Mouse (Mus musculus) gastrocnemius, adult 2 months (tissue): ENCODE measurements around the gene Rdx. TPM values are rescaled to one million over a fixed set of nuclear protein-coding genes. Genes with fewer than 3 reads are reported as not detected.

Source experiments
- DNase-seq: peaks from one replicate; pipeline ENCODE4 v3.0.0; 2022
- H3K27ac ChIP-seq: fragments of 200-600 bp; 2 replicates; pipeline ENCODE4 v1.8.1; 2022; ENCODE audit warnings: mild to moderate bottlenecking
- H3K4me3 ChIP-seq: fragments of 200-600 bp; 2 replicates; pipeline ENCODE4 v1.8.1; 2022; ENCODE audit warnings: mild to moderate bottlenecking, moderate library complexity
- CTCF ChIP-seq: fragments of 200-600 bp; IDR thresholded peaks from 2 replicates; pipeline ENCODE4 v1.8.1; 2022; ENCODE audit warnings: antibody characterized with exemption, mild to moderate bottlenecking, moderate library complexity
- intact Hi-C: fragments of 180-260 bp; cut with DNase I; formaldehyde crosslinking; loops from one replicate; pipeline ENCODE4 v1.15.1; 2025
- long read RNA-seq, 2 experiments: library from polyadenylated mRNA; stranded (forward); transcript quantifications; one replicate each; pipeline ENCODE4 v2.0.0; 2021
- total RNA-seq, 2 experiments: library from RNA; stranded (reverse); gene quantifications; 2 replicates each; pipeline ENCODE4 v1.2.3; 2021

Rdx gene
- 100 to 1,000 TPM; 118 to 125 TPM for total RNA-seq
- long read RNA-seq, experiment 1, full-length matches to known transcripts = 182 of 208 reads
- long read RNA-seq, experiment 1, partial matches to known transcripts = 9 of 208 reads
- long read RNA-seq, experiment 1, other reads (novel, unspliced or antisense) = 17 of 208 reads
- long read RNA-seq, experiment 2, full-length matches to known transcripts = 153 of 183 reads
- long read RNA-seq, experiment 2, partial matches to known transcripts = 18 of 183 reads
- long read RNA-seq, experiment 2, other reads (novel, unspliced or antisense) = 12 of 183 reads

DNA sequence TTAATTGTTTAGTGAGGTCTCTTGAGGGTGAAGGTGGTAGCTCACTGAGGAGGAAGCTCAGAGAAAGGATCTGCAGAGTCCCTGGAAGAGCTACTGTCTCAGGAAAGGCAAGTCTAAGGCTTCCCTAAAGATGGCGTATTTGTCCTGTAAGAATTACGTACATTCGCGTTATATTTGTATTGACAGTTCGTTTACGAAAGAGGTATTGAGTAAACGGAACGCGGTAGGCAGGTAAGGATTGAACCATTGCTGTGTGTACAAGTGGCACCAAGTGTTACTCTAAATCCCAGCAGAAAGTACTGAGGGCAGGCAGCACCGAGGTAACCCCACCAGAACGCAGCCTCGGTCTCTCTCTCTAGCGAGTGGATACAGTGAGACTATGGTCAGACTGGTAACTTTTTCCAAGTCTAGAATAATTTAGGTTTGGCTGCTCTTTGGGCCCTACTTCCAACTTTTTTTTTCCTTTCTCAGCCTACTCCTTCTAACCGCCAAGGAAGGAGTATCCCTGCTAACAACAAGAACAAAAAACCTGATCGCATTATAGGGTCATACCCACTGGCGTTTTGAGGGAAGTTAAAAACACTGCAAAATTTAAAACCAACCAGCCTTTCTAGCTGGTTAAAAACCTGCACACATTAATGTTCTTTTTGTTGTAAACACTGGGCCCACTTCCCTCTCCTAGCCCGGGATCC, at the start of gene Rdx:
TSS of gene Rdx (plus strand) at position 45 of the 692 bp plus-strand sequence.
- Histone ChIP-seq H3K4me3 (peak within 1 kb of the TSS; percentile 96), H3K27ac (peak within 1 kb of the TSS; percentile 100)
- intact Hi-C loops = loop anchor here (5.0 kb wide), 2 partner anchors 60 to 120 kb away; partner anchors contain the start of gene Zc3h12c
- DNase-seq = no peak
- no peak for TF ChIP-seq CTCF

DNA sequence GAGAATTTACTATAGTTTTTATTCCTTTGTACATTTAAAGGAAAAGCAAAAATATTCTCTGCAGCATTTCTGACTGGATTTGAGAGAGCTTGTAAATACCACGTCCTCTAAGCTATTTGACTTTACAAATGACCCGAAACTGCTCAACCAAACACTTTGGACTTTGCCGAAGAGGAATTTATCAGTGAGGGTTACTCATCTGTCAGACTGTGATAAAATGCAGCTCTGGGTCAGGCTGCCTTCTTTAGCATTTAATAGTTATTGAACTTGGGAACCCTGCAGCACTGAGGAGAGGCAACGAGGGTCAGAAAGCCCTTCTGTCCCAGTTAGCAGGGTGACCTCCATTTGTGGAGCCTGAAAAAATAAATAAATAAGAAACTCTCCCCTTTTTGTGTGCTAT, 43.5 kb upstream of the Rdx start:
- Histone ChIP-seq H3K27ac (no peak overlapping the region), H3K4me3 (no peak overlapping the region)
- no peak for TF ChIP-seq CTCF
- intact Hi-C loops = no loop called here
- no peak for DNase-seq

DNA sequence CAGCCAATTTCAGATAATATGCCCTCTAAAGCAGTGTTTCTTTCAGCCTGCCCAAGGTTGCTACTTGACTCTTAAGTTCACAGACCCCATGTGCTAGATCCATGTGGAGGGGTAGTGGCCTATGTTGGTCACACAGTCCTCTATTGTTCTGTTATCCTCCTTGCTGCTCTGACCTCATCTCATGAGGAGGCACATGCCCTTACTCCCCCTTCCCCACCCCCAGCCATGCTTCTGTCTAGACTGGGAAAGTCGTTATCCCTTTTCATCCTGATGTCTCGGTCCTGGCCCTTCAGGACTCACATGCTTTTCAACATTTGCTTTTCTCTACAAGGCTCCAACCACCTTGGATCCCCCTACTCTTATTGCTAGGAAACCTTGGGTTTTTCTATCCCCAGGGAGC, 39.6 kb upstream of the Rdx start:
- no peak overlapping the region for H3K27ac ChIP-seq
- no peak overlapping the region for H3K4me3 ChIP-seq

DNA sequence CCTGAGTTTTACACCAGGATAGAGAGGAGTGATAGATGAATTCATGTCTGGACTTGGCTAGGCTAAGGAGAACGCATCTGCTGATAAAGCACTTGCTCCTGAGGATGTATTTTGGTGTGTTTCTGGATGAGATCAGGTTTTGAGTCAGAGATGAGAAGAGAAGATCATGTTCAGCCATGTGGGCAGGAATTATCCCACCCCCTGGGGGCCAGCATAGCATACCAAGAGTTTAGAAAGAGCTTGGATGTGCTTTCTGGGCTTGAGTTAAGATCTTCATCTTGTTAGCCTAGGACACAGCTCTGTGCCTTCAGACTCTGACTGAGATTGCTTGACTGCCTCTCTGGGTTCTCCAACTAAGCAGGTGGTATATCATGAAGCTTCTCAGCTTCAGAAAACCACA, 38.5 kb upstream of the Rdx start:
- intact Hi-C loops = no loop called here
- no peak for DNase-seq
- no peak for TF ChIP-seq CTCF
- no peak overlapping the region for H3K27ac ChIP-seq
- H3K4me3 ChIP-seq = no peak overlapping the region

More for the DNA sequence above, 39.6 kb upstream of the Rdx start:
- no peak for TF ChIP-seq CTCF
- intact Hi-C loops = no loop called here
- DNase-seq = no peak

DNA sequence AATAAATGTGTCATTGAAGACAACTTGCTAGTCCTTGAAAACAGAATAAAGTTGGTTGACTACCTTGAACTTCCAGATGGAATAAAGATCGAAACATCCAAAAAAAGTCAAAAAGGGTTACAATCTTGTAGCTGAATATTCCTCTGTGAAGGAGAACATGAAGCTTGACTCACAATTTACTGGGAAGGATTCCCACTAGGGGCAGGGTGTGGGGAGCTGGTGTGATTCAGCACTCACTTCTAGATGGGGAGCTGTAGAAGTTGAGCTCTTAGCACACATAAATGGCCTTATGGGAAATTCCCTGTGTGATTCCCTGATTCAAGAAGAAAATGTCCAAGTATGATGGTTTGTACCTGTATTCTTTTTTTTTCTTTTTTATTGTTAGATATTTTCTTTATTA, 34.7 kb upstream of the Rdx start:
- intact Hi-C loops = no loop called here
- H3K27ac ChIP-seq = no peak overlapping the region
- no peak for DNase-seq
- no peak for TF ChIP-seq CTCF
- H3K4me3 ChIP-seq = no peak overlapping the region

DNA sequence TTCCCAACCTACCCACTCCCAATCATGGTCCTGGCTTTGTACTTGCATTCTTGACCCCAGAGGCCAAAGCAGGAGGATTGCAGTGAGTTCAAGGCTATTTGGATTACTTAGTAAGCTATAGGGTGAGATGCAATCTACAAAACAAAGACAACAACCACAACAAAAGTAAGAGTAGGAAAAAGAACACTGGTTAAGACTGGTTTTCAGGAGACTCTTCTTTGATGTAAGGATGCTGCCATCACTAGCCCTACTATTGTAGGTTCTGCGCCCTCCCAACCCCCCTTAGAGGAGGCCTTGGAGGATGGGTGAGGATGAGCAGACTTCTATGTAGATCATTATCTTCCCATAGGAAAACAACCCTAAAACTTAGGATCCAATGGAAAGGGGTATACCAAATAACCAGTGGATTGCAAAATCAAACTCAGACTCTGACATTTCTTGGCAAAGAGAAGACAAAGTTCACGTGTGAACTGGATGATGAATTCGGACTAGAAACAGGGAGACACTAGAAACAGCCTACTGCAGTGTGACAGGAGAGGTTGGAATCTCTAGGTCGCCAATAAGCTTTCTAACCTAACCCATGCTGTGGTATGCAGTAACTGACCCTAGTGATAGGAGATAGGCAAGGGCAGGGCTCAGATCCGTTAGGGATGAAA, 34.1 kb upstream of the Rdx start:
- TF ChIP-seq CTCF = no peak
- intact Hi-C loops = no loop called here
- DNase-seq = no peak
- H3K27ac ChIP-seq = no peak overlapping the region; the same call in 1 of the 2 replicates
- H3K4me3 ChIP-seq = no peak overlapping the region

DNA sequence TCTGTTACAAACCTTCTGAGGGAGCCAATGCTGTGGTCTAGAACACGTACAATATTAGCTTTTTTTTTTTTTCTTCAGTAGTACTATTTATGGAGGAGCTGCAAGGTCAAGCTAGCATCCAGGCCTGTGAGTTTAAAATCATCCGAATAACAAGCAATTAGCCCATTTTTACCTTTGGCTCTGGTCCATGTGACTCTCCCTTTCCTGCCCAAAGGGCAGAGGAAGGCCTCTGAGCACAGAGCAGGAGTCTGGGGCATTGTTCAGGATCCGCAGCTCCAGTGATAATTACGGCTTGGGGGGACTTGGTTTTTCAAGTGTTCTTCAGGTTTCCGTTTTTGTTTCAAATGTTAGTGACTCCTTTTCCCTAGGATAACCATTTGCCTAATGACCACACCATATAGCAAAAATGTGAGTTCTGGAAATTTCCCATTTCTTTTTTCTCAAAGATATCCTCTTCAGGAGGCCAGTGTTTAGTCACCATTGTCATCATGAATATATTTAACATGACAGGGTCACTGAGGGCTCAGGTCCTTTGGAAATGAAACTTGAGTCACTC, 33.0 kb upstream of the Rdx start:
- Histone ChIP-seq H3K27ac (peak overlapping the region; percentile 36), H3K4me3 (no peak overlapping the region)
- no peak for DNase-seq
- intact Hi-C loops = no loop called here
- no peak for TF ChIP-seq CTCF

DNA sequence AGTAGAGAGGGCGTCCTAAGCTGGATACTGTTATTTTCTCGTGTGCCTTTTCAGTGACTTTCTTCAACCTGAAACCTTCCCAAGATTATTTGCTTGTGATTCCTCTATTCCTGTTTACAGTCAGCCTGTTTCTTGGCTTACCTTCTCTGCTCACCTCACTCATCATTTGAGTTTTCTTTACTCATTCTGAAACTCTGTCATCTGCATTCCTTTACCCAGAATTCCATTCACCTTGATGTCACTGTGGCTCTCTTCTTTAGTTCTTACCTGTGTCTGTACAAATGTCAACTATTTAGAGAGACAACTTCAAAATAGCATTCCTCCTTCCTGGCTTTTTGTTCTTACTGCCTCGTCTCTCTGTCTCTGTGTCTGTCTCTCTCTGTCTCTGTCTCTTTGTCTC, 29.9 kb upstream of the Rdx start:
- TF ChIP-seq CTCF = no peak
- H3K27ac ChIP-seq = no peak overlapping the region
- no peak for DNase-seq
- intact Hi-C loops = no loop called here
- H3K4me3 ChIP-seq = no peak overlapping the region

DNA sequence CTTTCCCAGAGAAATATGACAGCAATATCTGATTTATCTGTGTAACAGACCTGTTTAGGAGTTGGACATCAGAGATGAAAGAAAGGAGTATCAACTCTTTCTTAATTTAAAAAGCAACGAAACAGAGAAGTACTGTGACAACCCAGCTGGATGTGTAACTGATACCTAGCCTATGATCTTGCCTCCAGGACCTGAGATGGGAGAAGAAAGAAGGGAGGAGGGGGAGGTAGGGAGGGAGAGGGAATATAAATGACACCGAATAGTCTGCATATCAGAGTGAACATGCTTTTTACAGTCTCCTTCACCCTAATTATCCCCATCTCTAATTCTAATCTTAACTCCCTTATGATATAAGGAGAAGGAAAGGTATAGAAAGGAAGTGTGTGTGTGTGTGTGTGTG, 29.1 kb upstream of the Rdx start:
- no peak overlapping the region for H3K4me3 ChIP-seq
- DNase-seq = no peak
- intact Hi-C loops = no loop called here
- no peak overlapping the region for H3K27ac ChIP-seq
- no peak for TF ChIP-seq CTCF

DNA sequence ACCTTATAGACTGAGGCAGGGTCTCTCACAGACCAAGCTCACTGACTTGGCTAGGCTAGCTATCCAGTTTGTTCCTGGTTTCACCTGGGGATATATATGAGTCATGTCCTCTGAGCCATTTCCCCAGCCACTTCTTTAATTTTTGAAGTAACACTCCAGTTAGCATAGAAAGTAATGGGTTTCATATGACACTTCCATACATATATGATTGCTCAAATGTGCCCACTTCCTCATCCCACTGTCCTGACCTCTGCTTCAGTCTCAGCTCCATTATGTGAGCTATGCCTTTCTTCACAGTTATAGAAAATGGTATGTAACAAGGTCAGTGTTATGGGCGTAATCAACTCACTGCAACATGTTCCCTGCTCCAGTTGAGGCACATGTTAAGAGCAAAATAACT, 28.5 kb upstream of the Rdx start:
- no peak for TF ChIP-seq CTCF
- DNase-seq = no peak
- Histone ChIP-seq H3K4me3 (no peak overlapping the region), H3K27ac (no peak overlapping the region)
- intact Hi-C loops = no loop called here

DNA sequence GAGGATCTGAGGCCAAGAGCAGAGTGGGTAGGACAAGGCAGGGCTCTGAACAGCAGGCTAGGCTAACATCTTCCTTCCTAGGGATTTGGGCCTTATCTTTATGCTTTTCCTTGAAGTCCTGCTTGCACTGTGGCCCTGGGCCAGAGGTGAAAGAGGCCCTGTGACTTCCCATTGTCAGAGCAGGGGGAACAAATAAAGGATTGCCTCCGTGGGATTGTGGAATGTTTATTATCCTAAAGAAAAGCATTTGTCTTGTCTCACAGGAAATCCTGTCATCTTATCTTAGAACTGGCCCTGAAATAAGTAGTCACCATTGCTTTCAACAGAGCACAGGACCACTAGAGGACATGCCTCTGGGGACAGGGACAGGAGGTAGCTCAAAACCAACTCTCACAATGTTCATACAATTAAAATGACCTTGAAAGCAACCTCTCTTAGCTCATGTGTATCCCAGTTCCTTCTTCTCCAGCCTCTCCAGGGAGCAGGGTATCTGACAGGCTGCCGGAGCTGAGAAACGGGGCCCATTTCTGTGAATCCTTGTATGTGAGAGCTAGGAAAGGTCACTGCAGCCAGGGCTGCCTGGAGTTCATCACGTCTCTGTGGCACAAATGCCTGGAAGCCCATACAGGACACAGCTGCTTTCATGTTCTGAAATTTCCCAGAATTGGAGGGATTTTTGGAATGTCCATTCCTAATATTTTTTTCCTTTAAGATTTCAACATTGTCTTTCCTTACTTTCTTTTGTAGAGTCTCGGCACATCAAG, 19.5 kb upstream of the Rdx start:
- no peak overlapping the region for H3K4me3 ChIP-seq
- peak overlapping the region; percentile 54 for H3K27ac ChIP-seq
- no peak for TF ChIP-seq CTCF
- no peak for DNase-seq
- intact Hi-C loops = no loop called here
